Mouse (Mus musculus) natural killer cell, adult 2 months (primary cell): ENCODE data around the gene Plxnc1.

Experiments
- DNase-seq, 2 experiments: peaks; one replicate each; pipeline ENCODE4 v3.0.0; 2022; ENCODE audit warnings: low spot score in 2 of 2

Plxnc1 gene

GRCm38 (mm10) chr10:94871102-94871501 is 73.5 kb downstream of the Plxnc1 start:
- DNase-seq, result no peak

GRCm38 (mm10) chr10:94866995-94867856 is 77.4 kb downstream of the Plxnc1 start:
- DNase-seq, result no peak

GRCm38 (mm10) chr10:94865206-94865605 is 79.4 kb downstream of the Plxnc1 start:
- DNase-seq, result no peak

GRCm38 (mm10) chr10:94864199-94864928 is 80.3 kb downstream of the Plxnc1 start:
- peak in 1 of 2 experiments; percentile 26 for DNase-seq

GRCm38 (mm10) chr10:94863251-94863650 is 81.4 kb downstream of the Plxnc1 start:
- no peak for DNase-seq

- peak in 1 of 2 experiments; percentile 21 for DNase-seq
These were observed 83.8 kb downstream of the Plxnc1 start for GRCm38 (mm10) chr10:94860870-94861269.

- DNase-seq, result no peak
These were observed 86.2 kb downstream of the Plxnc1 start for GRCm38 (mm10) chr10:94858277-94859033.

- no peak for DNase-seq
These were observed 94.1 kb downstream of the Plxnc1 start for GRCm38 (mm10) chr10:94850565-94850964.

GRCm38 (mm10) chr10:94849930-94850329 is 94.7 kb downstream of the Plxnc1 start:
- DNase-seq, result no peak

- DNase-seq, result peak in 1 of 2 experiments; percentile 26
These were observed 95.3 kb downstream of the Plxnc1 start for GRCm38 (mm10) chr10:94849360-94849759.

- DNase-seq, result peak; percentile 49 to 68
These were observed 96.3 kb downstream of the Plxnc1 start for GRCm38 (mm10) chr10:94848344-94848743.

GRCm38 (mm10) chr10:94846501-94847105 is 98.0 kb downstream of the Plxnc1 start:
- DNase-seq, result peak; percentile 68 to 81

- DNase-seq, result no peak
These were observed 99.9 kb downstream of the Plxnc1 start for GRCm38 (mm10) chr10:94844692-94845091.

GRCm38 (mm10) chr10:94835874-94836273 is 108.8 kb downstream of the Plxnc1 start:
- no peak for DNase-seq

- DNase-seq, result peak; percentile 73 to 83
These were observed 115.2 kb downstream of the Plxnc1 start for GRCm38 (mm10) chr10:94829407-94829806.

- DNase-seq, result no peak
These were observed 115.9 kb downstream of the Plxnc1 start for GRCm38 (mm10) chr10:94828734-94829230.

GRCm38 (mm10) chr10:94827890-94828733 is 116.5 kb downstream of the Plxnc1 start:
- DNase-seq, result peak; percentile 63 to 83

- DNase-seq, result no peak
These were observed 117.3 kb downstream of the Plxnc1 start for GRCm38 (mm10) chr10:94827325-94827724.

GRCm38 (mm10) chr10:94826436-94826835 is 118.2 kb downstream of the Plxnc1 start:
- no peak for DNase-seq

GRCm38 (mm10) chr10:94825951-94826350 is 118.7 kb downstream of the Plxnc1 start:
- peak in 1 of 2 experiments; percentile 43 for DNase-seq
